Mouse (Mus musculus) MEL (cell line): ENCODE results near the gene 4930579F01Rik.

ENCODE experiments used
- CHD2 ChIP-seq: IDR thresholded peaks from 2 replicates; pipeline ENCODE4 v1.6.1; 2011; ENCODE audit warnings: low read length, improper control_type of control experiment
- GATA1 ChIP-seq: IDR thresholded peaks from 2 replicates; pipeline ENCODE4 v1.6.1; 2011; ENCODE audit warnings: low read depth, low read length, improper control_type of control experiment
- MAX ChIP-seq: IDR thresholded peaks from 2 replicates; pipeline ENCODE4 v1.6.1; 2011; ENCODE audit warnings: low read length, improper control_type of control experiment
- SIN3A ChIP-seq: IDR thresholded peaks from 2 replicates; pipeline ENCODE4 v1.6.1; 2012; ENCODE audit warnings: low read length, improper control_type of control experiment, inconsistent platforms

GRCm38 (mm10) chr3:138226476-138226875, 32.9 kb upstream of the 4930579F01Rik start:
- no peak for TF ChIP-seq MAX
- TF ChIP-seq GATA1, result no peak
- TF ChIP-seq CHD2, result no peak
- no peak for TF ChIP-seq SIN3A
